ENCODE assay signal across 10 mouse cellular contexts in the genomic region with DNA sequence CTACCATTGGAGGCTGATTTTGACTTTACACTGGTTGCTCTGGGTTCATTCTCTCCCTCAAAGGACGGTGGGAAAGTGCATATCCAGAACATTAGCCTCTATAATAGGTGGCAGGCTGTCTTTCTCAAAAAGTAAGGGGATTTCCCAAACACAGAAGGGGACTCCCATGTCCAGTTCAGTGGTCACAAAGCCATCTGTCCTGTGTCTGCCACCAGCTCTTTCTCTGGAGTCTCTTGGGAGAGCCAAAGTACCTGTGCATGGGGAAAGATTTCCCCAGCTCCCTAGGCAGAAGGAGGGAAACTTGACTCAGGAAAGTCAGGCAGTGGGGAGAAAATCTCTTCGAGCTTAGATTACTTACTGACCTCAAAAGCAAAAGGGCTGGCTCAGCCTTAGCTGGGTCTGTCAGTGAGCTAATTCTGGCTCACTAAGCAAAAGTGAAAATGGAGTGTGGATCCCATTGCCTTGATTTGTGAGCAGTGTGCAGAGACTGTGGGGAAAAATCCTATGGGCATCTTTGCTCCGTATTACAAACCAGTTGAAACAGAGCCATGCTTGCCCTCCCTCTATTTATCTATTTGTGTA.
"Had no signal": no experiment of that assay in that cellular context is flagged by ENCODE, and none has a peak within 500 bp of the region (broad histone marks: within the 10 kb centered on the region; RNA-seq: fewer than 3 reads in every experiment).

No protein-coding gene starts in this region.

- H3K4me3 ChIP-seq: liver, embryonic 13.5 days; midbrain, embryonic 13.5 days had no signal

- H3K9me3 ChIP-seq: liver, embryonic 13.5 days; midbrain, embryonic 13.5 days had no signal

- H3K36me3 ChIP-seq: liver, embryonic 13.5 days; midbrain, embryonic 13.5 days had no signal

- ATAC-seq: liver, postnatal 0 days; midbrain, embryonic 13.5 days had no signal

- H3K27me3 ChIP-seq: liver, embryonic 13.5 days; midbrain, embryonic 13.5 days had no signal

- H3K9ac ChIP-seq: liver, embryonic 13.5 days; liver, postnatal 0 days; midbrain, embryonic 13.5 days had no signal

- H3K27ac ChIP-seq: kidney, postnatal 0 days; liver, embryonic 13.5 days; midbrain, embryonic 13.5 days; stomach, postnatal 0 days had no signal

- H3K4me2 ChIP-seq: liver, embryonic 13.5 days; midbrain, embryonic 13.5 days had no signal

- DNase-seq: kidney, adult 8-10 months; kidney, postnatal 36 days; liver; liver, embryonic 13.5 days; liver, postnatal 0 days; right cerebral cortex, postnatal 14 days; thymus, postnatal 4 days had no signal
